Comparison of ENCODE assay signal across 14 mouse cellular contexts in genomic region chr1:134342278-134342664, GRCm38 (mm10). TPM values are rescaled to one million over a fixed set of nuclear protein-coding genes. Genes with fewer than 3 reads are reported as not detected.
A peak's percentile ranks its signal among the peaks of the same experiment; 100 is the strongest.
DNase-seq lines count a peak whose midpoint lies in the region; ATAC-seq and TF ChIP-seq lines count a peak whose summit lies in the region.
"Had no signal": no experiment of that assay in that cellular context is flagged by ENCODE, and none has a peak within 500 bp of the region (broad histone marks: within the 10 kb centered on the region; RNA-seq: fewer than 3 reads in every experiment).

No protein-coding gene starts in this region.

- H3K9me3 ChIP-seq in hindbrain, embryonic 15.5 days, result no peaks in the 10 kb centered on the region
- H3K9me3 ChIP-seq in hindbrain, embryonic 13.5 days, result no peaks in the 10 kb centered on the region
- no peaks in the 10 kb centered on the region for H3K9me3 ChIP-seq in limb, embryonic 10.5 days (replicated peaks)
- no peaks in the 10 kb centered on the region for H3K9me3 ChIP-seq in intestine, postnatal 0 days (ENCODE audit: control insufficient read depth)
- H3K9me3 ChIP-seq: intestine, embryonic 15.5 days; liver, embryonic 13.5 days had no signal

- peak; percentile 73 to 86 for DNase-seq in cerebellum, adult 18-20 months
- DNase-seq in cerebellum, postnatal 25 days, result peak; percentile 78 to 80
- peak; percentile 25 for DNase-seq in limb, embryonic 10.5 days (ENCODE audit: low spot score)
- no peak for DNase-seq in frontal cortex, postnatal 25 days (ENCODE audit: low spot score in 2 of 2)
- no peak for DNase-seq in layer of hippocampus, adult 9-11 months
- DNase-seq: liver, embryonic 13.5 days; right cerebral cortex, postnatal 25 days had no signal

- no peaks in the 10 kb centered on the region for H3K27me3 ChIP-seq in hindbrain, embryonic 15.5 days
- peaks cover 4% of the 10 kb centered on the region; the same call in 1 of the 2 replicates for H3K27me3 ChIP-seq in hindbrain, embryonic 13.5 days
- no peaks in the 10 kb centered on the region for H3K27me3 ChIP-seq in limb, embryonic 10.5 days (ENCODE audit: low read depth, poor library complexity, severe bottlenecking)
- H3K27me3 ChIP-seq in intestine, postnatal 0 days (replicated peaks; ENCODE audit: control insufficient read depth, insufficient read depth, low read length), result peaks cover 4% of the 10 kb centered on the region; the same call in 1 of the 2 replicates
- H3K27me3 ChIP-seq: intestine, embryonic 15.5 days had no signal

- no peak overlapping the region for H3K9ac ChIP-seq in hindbrain, embryonic 15.5 days
- H3K9ac ChIP-seq in hindbrain, embryonic 13.5 days, result no peak overlapping the region
- H3K9ac ChIP-seq in intestine, postnatal 0 days (ENCODE audit: low read depth, low read length), result no peak overlapping the region
- H3K9ac ChIP-seq: intestine, embryonic 15.5 days; liver, embryonic 13.5 days had no signal

- no peak overlapping the region for H3K27ac ChIP-seq in hindbrain, embryonic 15.5 days (replicated peaks)
- H3K27ac ChIP-seq in hindbrain, embryonic 13.5 days, result no peak overlapping the region
- H3K27ac ChIP-seq in limb, embryonic 10.5 days, result no peak overlapping the region
- H3K27ac ChIP-seq in intestine, postnatal 0 days (ENCODE audit: low read depth, low read length), result no peak overlapping the region
- H3K27ac ChIP-seq: intestine, embryonic 15.5 days; liver, embryonic 13.5 days; macrophage had no signal

- no peak overlapping the region for H3K4me3 ChIP-seq in hindbrain, embryonic 15.5 days
- no peak overlapping the region for H3K4me3 ChIP-seq in hindbrain, embryonic 13.5 days
- no peak overlapping the region for H3K4me3 ChIP-seq in limb, embryonic 10.5 days
- H3K4me3 ChIP-seq in intestine, postnatal 0 days (ENCODE audit: low read depth, low read length), result no peak overlapping the region
- H3K4me3 ChIP-seq: intestine, embryonic 15.5 days; liver, embryonic 13.5 days had no signal

- no peak for TF ChIP-seq CTCF in intestine, postnatal 0 days (IDR thresholded peaks at IDR 0.05; ENCODE audit: low read depth)

- H3K4me1 ChIP-seq in hindbrain, embryonic 15.5 days (replicated peaks), result peaks cover 34% of the 10 kb centered on the region
- peaks cover 33% of the 10 kb centered on the region for H3K4me1 ChIP-seq in hindbrain, embryonic 13.5 days (replicated peaks)
- H3K4me1 ChIP-seq in limb, embryonic 10.5 days, result peaks cover 15% of the 10 kb centered on the region
- H3K4me1 ChIP-seq in intestine, postnatal 0 days (replicated peaks; ENCODE audit: control insufficient read depth, insufficient read depth, low read length), result no peaks in the 10 kb centered on the region

- 63% methylated on average over 2 of the region's 2 CpGs for WGBS in hindbrain, embryonic 15.5 days
- WGBS in hindbrain, embryonic 13.5 days, result 79% methylated on average over 2 of the region's 2 CpGs
- WGBS in limb, embryonic 10.5 days, result 68% methylated on average over 2 of the region's 2 CpGs
- WGBS in intestine, postnatal 0 days, result 62% methylated on average over 2 of the region's 2 CpGs

- peaks cover 14% of the 10 kb centered on the region for H3K36me3 ChIP-seq in hindbrain, embryonic 15.5 days
- H3K36me3 ChIP-seq in hindbrain, embryonic 13.5 days, result peaks cover 16% of the 10 kb centered on the region
- peaks cover 17% of the 10 kb centered on the region for H3K36me3 ChIP-seq in limb, embryonic 10.5 days
- H3K36me3 ChIP-seq in intestine, postnatal 0 days (ENCODE audit: control insufficient read depth, insufficient read depth), result peaks cover 3% of the 10 kb centered on the region; the same call in 1 of the 2 replicates

- ATAC-seq in hindbrain, embryonic 15.5 days (ENCODE audit: low FRiP score, low read depth), result no peak
- ATAC-seq in hindbrain, embryonic 13.5 days (ENCODE audit: low FRiP score), result no peak
- no peak for ATAC-seq in intestine, postnatal 0 days
- ATAC-seq: forebrain, embryonic 16.5 days; intestine, embryonic 15.5 days had no signal

- peak overlapping the region; percentile 79 for H3K4me2 ChIP-seq in hindbrain, embryonic 15.5 days
- no peak overlapping the region for H3K4me2 ChIP-seq in hindbrain, embryonic 13.5 days
- no peak overlapping the region for H3K4me2 ChIP-seq in intestine, postnatal 0 days (replicated peaks; ENCODE audit: low read depth)
- H3K4me2 ChIP-seq: intestine, embryonic 15.5 days; liver, embryonic 13.5 days had no signal

RNA-seq across cellular contexts. Expression of gene Ppfia4, which starts 9.5 kb away (rescaled TPM):
- polyA plus RNA-seq in hindbrain, embryonic 15.5 days (2015; fragmentation: Nextera tagmentation; extraction: Ambion mirVana), result 26.7 and 28.7 TPM in 2 replicates
- polyA plus RNA-seq in hindbrain, embryonic 13.5 days (2015; fragmentation: Nextera tagmentation; extraction: Ambion mirVana), result 10.9 and 12.3 TPM in 2 replicates
- 1.8 and 2.3 TPM in 2 replicates for polyA plus RNA-seq in limb, embryonic 10.5 days (2016; fragmentation: Nextera tagmentation; extraction: Ambion mirVana)
- polyA plus RNA-seq in intestine, postnatal 0 days (2015; fragmentation: Nextera tagmentation; extraction: Ambion mirVana), result 2.4 and 2.5 TPM in 2 replicates

RNA-seq across cellular contexts. Expression of gene Tmem183a, which starts 19.5 kb away (rescaled TPM):
- 125 and 126 TPM in 2 replicates for polyA plus RNA-seq in hindbrain, embryonic 15.5 days (2015; fragmentation: Nextera tagmentation; extraction: Ambion mirVana)
- polyA plus RNA-seq in hindbrain, embryonic 13.5 days (2015; fragmentation: Nextera tagmentation; extraction: Ambion mirVana), result 122 and 128 TPM in 2 replicates
- 118 TPM in 2 replicates for polyA plus RNA-seq in limb, embryonic 10.5 days (2016; fragmentation: Nextera tagmentation; extraction: Ambion mirVana)
- 59.8 and 60.6 TPM in 2 replicates for polyA plus RNA-seq in intestine, postnatal 0 days (2015; fragmentation: Nextera tagmentation; extraction: Ambion mirVana)

RNA-seq across cellular contexts. Expression of gene 4933406M09Rik, which starts 43.5 kb away (rescaled TPM):
- polyA plus RNA-seq in hindbrain, embryonic 15.5 days (2015; fragmentation: Nextera tagmentation; extraction: Ambion mirVana), result not detected in 2 replicates
- not detected in 2 replicates for polyA plus RNA-seq in hindbrain, embryonic 13.5 days (2015; fragmentation: Nextera tagmentation; extraction: Ambion mirVana)
- not detected in 2 replicates for polyA plus RNA-seq in limb, embryonic 10.5 days (2016; fragmentation: Nextera tagmentation; extraction: Ambion mirVana)
- polyA plus RNA-seq in intestine, postnatal 0 days (2015; fragmentation: Nextera tagmentation; extraction: Ambion mirVana), result not detected in 2 replicates
- polyA plus RNA-seq: forebrain, embryonic 16.5 days; intestine, embryonic 15.5 days; liver, embryonic 13.5 days; macrophage; neural tube, embryonic 11.5 days had no signal

RNA-seq across cellular contexts. Expression of gene Myog, which starts 52.5 kb away (rescaled TPM):
- 0.45 TPM in 1 of 2 replicates, not detected in the other for polyA plus RNA-seq in hindbrain, embryonic 15.5 days (2015; fragmentation: Nextera tagmentation; extraction: Ambion mirVana)
- polyA plus RNA-seq in hindbrain, embryonic 13.5 days (2015; fragmentation: Nextera tagmentation; extraction: Ambion mirVana), result 3.6 and 3.8 TPM in 2 replicates
- polyA plus RNA-seq in limb, embryonic 10.5 days (2016; fragmentation: Nextera tagmentation; extraction: Ambion mirVana), result 2.0 and 16.0 TPM in 2 replicates
- polyA plus RNA-seq in intestine, postnatal 0 days (2015; fragmentation: Nextera tagmentation; extraction: Ambion mirVana), result 0.08 TPM in 1 of 2 replicates, not detected in the other
- polyA plus RNA-seq: forebrain, embryonic 16.5 days; macrophage had no signal

Comparison
In these comparisons a context has a peak if more than half of its experiments do, and no peak if none do; other contexts are left out.
1. DNase-seq: peak in cerebellum, adult 18-20 months (2 of 2), cerebellum, postnatal 25 days (2 of 2) and limb, embryonic 10.5 days (single experiment); none in frontal cortex, postnatal 25 days (0 of 2) and layer of hippocampus, adult 9-11 months (single experiment).